Mouse (Mus musculus) kidney, adult 2 months (tissue): ENCODE results near the gene Myo1b.

Experiments
- CTCF ChIP-seq: fragments of 200-500 bp; conservative IDR thresholded peaks from 2 replicates; pipeline ENCODE4 v1.5.1; 2011; ENCODE audit warnings: low read depth, mild to moderate bottlenecking, control low read depth, low read length, moderate library complexity, mixed read lengths; ENCODE audit not compliant: insufficient read depth, insufficient read length
- POLR2A ChIP-seq: fragments of 200-500 bp; IDR thresholded peaks from one replicate; pipeline ENCODE4 v1.6.1; 2011; ENCODE audit warnings: low read depth, low read length, control low read depth

GRCm38 (mm10) chr1:51888046-51888813, 27.6 kb downstream of the Myo1b start:
- TF ChIP-seq CTCF (no peak), POLR2A (no peak)
